Mouse (Mus musculus): ENCODE measurements around the gene Gimap5. TPM values are rescaled to one million over a fixed set of nuclear protein-coding genes. Genes with fewer than 3 reads are reported as not detected.

The Gimap5 gene
- total and polyA plus RNA-seq, 3 experiments, result not detected

DNA sequence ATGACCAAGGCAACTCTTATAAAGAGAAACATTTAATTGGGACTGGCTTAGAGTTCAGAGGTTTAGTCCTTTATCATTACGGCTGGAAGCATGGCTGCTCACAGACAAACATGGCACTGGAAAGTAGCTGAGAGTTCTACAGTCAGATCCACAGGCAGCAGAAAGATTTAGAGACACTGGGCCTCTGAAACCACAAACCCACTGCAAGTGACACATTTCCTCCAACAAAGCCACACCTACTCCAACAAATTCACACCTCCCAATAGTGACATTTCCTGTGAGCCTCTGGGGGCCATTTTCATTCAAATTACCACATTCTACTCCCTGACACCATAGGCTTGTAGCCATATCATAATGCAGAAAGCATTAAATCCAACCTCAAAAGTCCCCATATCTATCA lies 55.9 kb downstream of the Gimap5 start:
- Histone ChIP-seq H3K27me3 (ENCODE audit: control insufficient read depth in 1 of 2, insufficient read depth in 2 of 2, low read length in 2 of 2) (no peaks in the 10 kb centered on the region), H3K4me1 (ENCODE audit: control insufficient read depth in 1 of 2, insufficient read depth in 2 of 2, low read length in 2 of 2) (no peaks in the 10 kb centered on the region), H3K9me3 (replicated peaks; ENCODE audit: insufficient read depth, low read length) (no peaks in the 10 kb centered on the region), H3K36me3 (ENCODE audit: control insufficient read depth in 1 of 2, insufficient read depth in 2 of 2, low read length in 2 of 2) (no peaks in the 10 kb centered on the region), H3K4me3 (ENCODE audit: control insufficient read depth in 1 of 2, insufficient read depth in 1 of 2, low read depth in 2 of 2, low read length in 2 of 2) (no peak overlapping the region), H3K27ac (ENCODE audit: control insufficient read depth, low read depth, low read length) (no peak overlapping the region), H3K9ac (ENCODE audit: control insufficient read depth, low read depth, low read length, poor library complexity, severe bottlenecking) (no peak overlapping the region), H3K79me2 (ENCODE audit: control insufficient read depth, insufficient read depth, low read length, poor library complexity) (no peaks in the 10 kb centered on the region)
- no peak for DNase-seq (ENCODE audit: low read depth, low spot score)
- TF ChIP-seq MXI1 (IDR thresholded peaks at IDR 0.05; ENCODE audit: low read depth, low read length) (no peak), KAT2A (conservative IDR thresholded peaks at IDR 0.05; ENCODE audit: low read depth, low read length) (no peak), NRF1 (IDR thresholded peaks at IDR 0.05; ENCODE audit: insufficient read depth, low read depth, low read length, poor library complexity, severe bottlenecking) (no peak), MAZ (IDR thresholded peaks at IDR 0.05; ENCODE audit: low read depth, low read length) (no peak), E2F4 (IDR thresholded peaks at IDR 0.05; ENCODE audit: borderline replicate concordance, low read depth, low read length) (no peak), RCOR1 (IDR thresholded peaks at IDR 0.05; ENCODE audit: low read depth, low read length) (no peak), ZC3H11A (IDR thresholded peaks at IDR 0.05; ENCODE audit: low read depth, low read length) (no peak), ZMIZ1 (IDR thresholded peaks at IDR 0.05; ENCODE audit: low read depth, low read length) (no peak), GATA1 (IDR thresholded peaks at IDR 0.05; ENCODE audit: low read depth, low read length) (no peak), CTCF (IDR thresholded peaks at IDR 0.05 in 2 of 3, conservative IDR thresholded peaks at IDR 0.05 in 1 of 3; ENCODE audit: control insufficient read depth in 1 of 3, insufficient read depth in 1 of 3, low read depth in 2 of 3, low read length in 3 of 3, poor library complexity in 1 of 3, severe bottlenecking in 1 of 3) (no peak), SIN3A (IDR thresholded peaks at IDR 0.05; ENCODE audit: low read length) (no peak), POLR2A (IDR thresholded peaks at IDR 0.05; ENCODE audit: control insufficient read depth in 1 of 2, insufficient read depth in 1 of 2, low read depth in 1 of 2, low read length in 2 of 2, poor library complexity in 1 of 2) (no peak), MEF2A (IDR thresholded peaks at IDR 0.05; ENCODE audit: extremely low read depth, insufficient replicate concordance, low read depth, low read length, poor library complexity, severe bottlenecking) (no peak), HCFC1 (IDR thresholded peaks at IDR 0.05; ENCODE audit: low read depth, low read length) (no peak), ZNF384 (IDR thresholded peaks at IDR 0.05; ENCODE audit: low read depth, low read length) (no peak), USF1 (IDR thresholded peaks at IDR 0.05; ENCODE audit: low read depth, low read length) (no peak), UBTF (IDR thresholded peaks at IDR 0.05; ENCODE audit: borderline replicate concordance, insufficient read depth, low read depth, low read length) (no peak), CHD1 (IDR thresholded peaks at IDR 0.05; ENCODE audit: low read depth, low read length) (no peak), POLR2AphosphoS2 (IDR thresholded peaks at IDR 0.05; ENCODE audit: low read length) (no peak), POLR2AphosphoS5 (IDR thresholded peaks at IDR 0.05; ENCODE audit: borderline replicate concordance, low read depth, low read length) (no peak)

DNA sequence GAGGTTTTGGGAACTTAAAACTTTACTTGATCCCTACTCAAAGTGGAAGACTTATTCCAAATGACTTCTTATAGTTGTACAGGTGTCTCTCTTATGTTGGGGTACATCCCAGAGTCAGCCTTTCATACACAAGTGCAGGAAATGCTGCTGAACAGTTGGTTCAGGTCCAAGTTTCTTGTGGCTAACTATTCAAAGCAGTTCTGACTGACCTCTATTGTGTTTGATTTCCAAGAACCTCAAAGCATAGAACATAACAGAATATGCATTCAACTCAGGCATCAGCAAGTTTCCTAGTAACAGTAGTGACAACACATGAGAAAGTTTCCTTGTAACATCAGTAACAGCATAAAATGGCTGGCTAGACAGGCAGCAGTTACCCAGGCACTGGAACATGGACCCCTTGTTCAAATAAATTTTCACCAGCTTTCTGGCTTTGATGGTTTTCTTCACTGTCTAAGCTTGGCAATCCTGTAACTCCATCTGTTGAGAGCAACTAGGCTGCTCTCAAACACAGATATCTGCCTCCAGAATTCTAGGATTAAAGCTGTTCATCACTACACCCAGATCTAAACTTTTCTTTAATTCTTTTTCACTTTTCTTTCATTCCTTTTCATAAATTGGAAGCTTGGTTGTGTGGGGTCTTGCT lies 57.5 kb downstream of the Gimap5 start:
- H3K4me1 ChIP-seq (ENCODE audit: control insufficient read depth in 1 of 2, insufficient read depth in 2 of 2, low read length in 2 of 2), result no peaks in the 10 kb centered on the region
- H3K9ac ChIP-seq (ENCODE audit: control insufficient read depth, low read depth, low read length, poor library complexity, severe bottlenecking), result no peak overlapping the region
- H3K79me2 ChIP-seq (ENCODE audit: control insufficient read depth, insufficient read depth, low read length, poor library complexity), result no peaks in the 10 kb centered on the region
- no peak for DNase-seq (ENCODE audit: low read depth, low spot score)
- no peak overlapping the region for H3K4me3 ChIP-seq (ENCODE audit: control insufficient read depth in 1 of 2, insufficient read depth in 1 of 2, low read depth in 2 of 2, low read length in 2 of 2)
- no peaks in the 10 kb centered on the region for H3K36me3 ChIP-seq (ENCODE audit: control insufficient read depth in 1 of 2, insufficient read depth in 2 of 2, low read length in 2 of 2)
- TF ChIP-seq RAD21 (IDR thresholded peaks at IDR 0.05; ENCODE audit: low read depth, low read length), result no peak
- no peak for TF ChIP-seq TCF12 (IDR thresholded peaks at IDR 0.05; ENCODE audit: low read depth, low read length)
- no peak for TF ChIP-seq CTCF (IDR thresholded peaks at IDR 0.05 in 2 of 3, conservative IDR thresholded peaks at IDR 0.05 in 1 of 3; ENCODE audit: control insufficient read depth in 1 of 3, insufficient read depth in 1 of 3, low read depth in 2 of 3, low read length in 3 of 3, poor library complexity in 1 of 3, severe bottlenecking in 1 of 3)
- no peak for TF ChIP-seq CHD1 (IDR thresholded peaks at IDR 0.05; ENCODE audit: low read depth, low read length)
- no peak for TF ChIP-seq GABPA (IDR thresholded peaks at IDR 0.05; ENCODE audit: low read depth, low read length)
- no peak for TF ChIP-seq MAX (IDR thresholded peaks at IDR 0.05; ENCODE audit: low read length)
- no peak for TF ChIP-seq POLR2AphosphoS2 (IDR thresholded peaks at IDR 0.05; ENCODE audit: low read length)
- no peak for TF ChIP-seq GATA1 (IDR thresholded peaks at IDR 0.05; ENCODE audit: low read depth, low read length)
- no peak for TF ChIP-seq UBTF (IDR thresholded peaks at IDR 0.05; ENCODE audit: borderline replicate concordance, insufficient read depth, low read depth, low read length)
- no peak for TF ChIP-seq ZC3H11A (IDR thresholded peaks at IDR 0.05; ENCODE audit: low read depth, low read length)
- TF ChIP-seq BHLHE40 (IDR thresholded peaks at IDR 0.05; ENCODE audit: borderline replicate concordance, low read depth, low read length), result no peak
- no peak for TF ChIP-seq KAT2A (conservative IDR thresholded peaks at IDR 0.05; ENCODE audit: low read depth, low read length)
- no peak for TF ChIP-seq SMC3 (IDR thresholded peaks at IDR 0.05; ENCODE audit: low read depth, low read length)
- TF ChIP-seq EP300 (IDR thresholded peaks at IDR 0.05; ENCODE audit: low read depth in 1 of 2, low read length in 2 of 2), result no peak
- no peak for TF ChIP-seq ZKSCAN1 (IDR thresholded peaks at IDR 0.05; ENCODE audit: low read depth, low read length)
- no peak for TF ChIP-seq NRF1 (IDR thresholded peaks at IDR 0.05; ENCODE audit: insufficient read depth, low read depth, low read length, poor library complexity, severe bottlenecking)
- no peak for TF ChIP-seq MYB (IDR thresholded peaks at IDR 0.05; ENCODE audit: low read depth, low read length)
- no peaks in the 10 kb centered on the region for H3K9me3 ChIP-seq (replicated peaks; ENCODE audit: insufficient read depth, low read length)
- H3K27ac ChIP-seq (ENCODE audit: control insufficient read depth, low read depth, low read length), result no peak overlapping the region
- H3K27me3 ChIP-seq (ENCODE audit: control insufficient read depth in 1 of 2, insufficient read depth in 2 of 2, low read length in 2 of 2), result no peaks in the 10 kb centered on the region

All from MEL (cell line).